8 mouse cellular contexts compared by ENCODE assay signal in the genomic region with DNA sequence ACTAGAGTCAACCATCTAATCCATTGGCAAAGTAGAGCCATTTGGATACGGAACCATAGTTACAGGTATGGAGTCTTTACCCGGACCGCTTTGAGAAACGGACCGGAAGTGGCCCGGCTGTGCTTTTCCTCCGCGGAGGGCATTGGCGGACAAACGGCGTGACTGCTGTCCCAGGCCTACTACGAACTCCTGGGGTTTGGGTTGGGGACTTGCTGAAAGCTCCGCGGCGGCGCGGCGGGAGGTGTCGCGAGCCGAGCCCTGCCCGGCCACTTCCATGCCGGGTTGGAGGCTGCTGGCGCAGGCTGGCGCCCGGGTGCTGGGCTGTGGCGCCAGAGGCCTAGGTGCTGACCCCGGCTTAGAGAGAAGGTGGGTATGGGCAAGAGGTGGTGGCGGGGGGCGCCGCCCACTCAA. TPM values are rescaled to one million over a fixed set of nuclear protein-coding genes. Genes with fewer than 3 reads are reported as not detected.
DNase-seq lines count a peak whose midpoint lies in the region; ATAC-seq and TF ChIP-seq lines count a peak whose summit lies in the region.

Gene Mrpl3 (plus strand): TSS at position 93 of the 411 bp plus-strand sequence.

- no peak for TF ChIP-seq CTCF in cortical plate, adult 2 months (IDR thresholded peaks at IDR 0.05; ENCODE audit: extremely low read depth, insufficient read depth, low read length)

- peak within 1 kb of the TSS; percentile 58 for H3K4me3 ChIP-seq in cortical plate, adult 2 months (ENCODE audit: insufficient read depth, low read length)

- peaks cover 5% of the 10 kb centered on the region for H3K4me1 ChIP-seq in cortical plate, adult 2 months (ENCODE audit: control insufficient read depth, insufficient read depth, low read length)

- H3K27ac ChIP-seq in cortical plate, adult 2 months (ENCODE audit: insufficient read depth, low read length): no peak within 1 kb of the TSS

- peak; percentile 44; the same call in 1 of the 2 replicates for TF ChIP-seq POLR2A in cortical plate, adult 2 months (IDR thresholded peaks at IDR 0.05; ENCODE audit: extremely low read depth, insufficient read depth, low read length)

- DNase-seq in gastrocnemius, postnatal 10 days: peak; percentile 86
- DNase-seq in induced T-regulatory cell, adult 2 months (ENCODE audit: low read depth): peak; percentile 91
- peak; percentile 30 to 83 for DNase-seq in left cerebral cortex, adult 9 months (ENCODE audit: low spot score in 2 of 2)
- DNase-seq in right cerebral cortex, postnatal 14 days: peak; percentile 86
- peak; percentile 80 to 82 for DNase-seq in urinary bladder, postnatal 36 days (ENCODE audit: low spot score in 2 of 2)

- peak; percentile 87 for ATAC-seq in activated CD4-positive, CD25-positive, alpha-beta regulatory T cell, adult 4 months
- peak; percentile 98 for ATAC-seq in megakaryocyte progenitor cell, adult 5-6 weeks (replicated peaks; ENCODE audit: poor library complexity)

RNA-seq across cellular contexts. Expression of gene Mrpl3, which starts in this region (rescaled TPM):
- polyA plus RNA-seq in activated CD4-positive, CD25-positive, alpha-beta regulatory T cell, adult 4 months (2017; shearing (Covaris generic)): 10 to 100 TPM; 26.8 to 29.4 TPM
- 67.0 and 67.7 TPM in 2 replicates for polyA plus RNA-seq in cortical plate, adult 2 months (2012; rRNA removed)
- total RNA-seq in gastrocnemius, postnatal 10 days (2021): 10 to 100 TPM; 91.1 to 95.9 TPM
- 109 and 120 TPM in 2 replicates for total RNA-seq in megakaryocyte progenitor cell, adult 5-6 weeks (2015)
- 100 and 131 TPM in 2 replicates for total RNA-seq in megakaryocyte progenitor cell, adult 5-6 weeks (2017)
